Mouse (Mus musculus) heart, postnatal 0 days (tissue): Measurements from ENCODE around the gene Efhd2.

ENCODE experiments used
- CTCF ChIP-seq: IDR thresholded peaks from 2 replicates; pipeline ENCODE4 v1.5.1; 2016; ENCODE audit warnings: antibody characterized with exemption, control low read depth, low read depth
- EP300 ChIP-seq: IDR thresholded peaks from 2 replicates; pipeline ENCODE4 v1.6.1; 2016; ENCODE audit warnings: antibody characterized with exemption, low read depth

DNA sequence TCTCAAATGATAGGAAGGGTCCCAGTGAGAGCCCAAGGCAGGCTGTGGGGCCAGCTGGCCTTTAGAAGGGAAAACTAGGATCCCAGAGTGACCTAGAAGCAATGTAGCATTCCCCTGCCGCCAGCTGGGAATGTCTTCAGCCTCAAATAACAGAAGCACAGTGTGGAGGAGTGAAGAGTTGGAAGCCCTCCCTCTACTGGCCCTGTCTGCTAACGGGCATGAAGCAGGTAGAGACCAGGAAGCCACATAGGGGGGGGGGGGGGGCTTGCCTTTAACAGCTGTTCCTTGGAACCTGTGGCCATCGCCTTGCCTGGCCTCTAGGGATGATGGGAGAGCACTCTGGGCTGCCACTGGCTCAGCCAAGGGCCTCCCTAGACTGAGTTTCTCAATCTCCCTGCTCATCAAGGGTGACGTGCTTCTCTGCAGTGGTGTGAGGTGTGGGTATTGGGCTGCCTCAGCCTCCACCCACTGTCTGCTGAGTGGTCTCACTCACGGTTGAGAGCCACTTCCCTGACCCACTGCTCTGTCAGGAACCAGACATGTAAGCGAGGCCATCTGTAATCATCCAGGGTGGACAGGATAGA, 11.8 kb upstream of the Efhd2 start:
- TF ChIP-seq CTCF (peak; percentile 12), EP300 (no peak)
